Mouse (Mus musculus): ENCODE data around the gene Wdr27. TPM values are rescaled to one million over a fixed set of nuclear protein-coding genes. Genes with fewer than 3 reads are reported as not detected.

Wdr27 gene
- polyA plus RNA-seq, 1 experiment from 2014 or later: 8.5 TPM

DNA sequence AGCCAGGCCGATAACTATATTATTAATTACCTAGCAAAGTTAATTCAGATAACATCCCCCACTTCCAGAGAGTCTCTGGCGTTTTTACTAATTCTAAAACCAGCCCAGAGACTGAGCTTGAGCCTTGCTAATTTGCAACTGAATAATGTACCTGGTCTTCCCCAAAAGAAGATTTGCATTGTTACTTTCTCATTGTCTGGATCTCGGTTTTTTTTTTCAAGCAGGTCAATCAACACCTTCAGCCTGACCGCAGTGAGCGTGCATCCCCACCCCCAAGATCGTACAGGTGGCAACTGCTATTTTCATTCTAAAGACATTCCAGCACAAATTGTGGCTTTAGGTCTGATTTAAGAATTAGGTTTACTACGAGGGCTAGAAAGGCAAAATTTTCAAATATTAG, 136.2 kb downstream of the Wdr27 start:
- Histone ChIP-seq H3K4me1 (no peaks in the 10 kb centered on the region), H3K27me3 (no peaks in the 10 kb centered on the region), H3K27ac (no peak overlapping the region), H3K36me3 (no peaks in the 10 kb centered on the region), H3K9me3 (replicated peaks) (no peaks in the 10 kb centered on the region), H3K4me2 (replicated peaks) (no peak overlapping the region), H3K9ac (no peak overlapping the region), H3K4me3 (no peak overlapping the region)
- 88% methylated on average over 7 of the region's 7 CpGs for WGBS
- no peak for ATAC-seq (ENCODE audit: low FRiP score)

GRCm38 (mm10) chr17:14799243-14799642, 143.7 kb downstream of the Wdr27 start:
- Histone ChIP-seq H3K4me1 (no peaks in the 10 kb centered on the region), H3K36me3 (no peaks in the 10 kb centered on the region), H3K27ac (no peak overlapping the region), H3K4me3 (no peak overlapping the region), H3K9ac (no peak overlapping the region), H3K4me2 (replicated peaks) (no peak overlapping the region), H3K27me3 (no peaks in the 10 kb centered on the region), H3K9me3 (replicated peaks) (no peaks in the 10 kb centered on the region)
- WGBS: 86% methylated on average over 4 of the region's 4 CpGs
- no peak for ATAC-seq (ENCODE audit: low FRiP score)

- WGBS: 97% methylated on average over 4 of the region's 4 CpGs
- no peaks in the 10 kb centered on the region for H3K4me1 ChIP-seq
- no peak for ATAC-seq (ENCODE audit: low FRiP score)
- no peak overlapping the region for H3K4me2 ChIP-seq (replicated peaks)
- H3K9ac ChIP-seq: no peak overlapping the region
- no peaks in the 10 kb centered on the region for H3K27me3 ChIP-seq
- no peak overlapping the region for H3K4me3 ChIP-seq
- 0 out of 2 replicates have a peak, but pooled peaks cover 7% of the 10 kb centered on the region for H3K9me3 ChIP-seq (replicated peaks)
- no peaks in the 10 kb centered on the region for H3K36me3 ChIP-seq
- H3K27ac ChIP-seq: no peak overlapping the region
Observed at GRCm38 (mm10) chr17:14795074-14795473, 147.9 kb downstream of the Wdr27 start.

GRCm38 (mm10) chr17:14779356-14779755, 163.6 kb downstream of the Wdr27 start:
- Histone ChIP-seq H3K4me2 (replicated peaks) (no peak overlapping the region), H3K9ac (no peak overlapping the region), H3K4me1 (no peaks in the 10 kb centered on the region), H3K27ac (no peak overlapping the region), H3K27me3 (no peaks in the 10 kb centered on the region), H3K9me3 (replicated peaks) (no peaks in the 10 kb centered on the region), H3K4me3 (no peak overlapping the region), H3K36me3 (no peaks in the 10 kb centered on the region)
- ATAC-seq (ENCODE audit: low FRiP score): no peak
- 85% methylated on average over 5 of the region's 5 CpGs for WGBS

DNA sequence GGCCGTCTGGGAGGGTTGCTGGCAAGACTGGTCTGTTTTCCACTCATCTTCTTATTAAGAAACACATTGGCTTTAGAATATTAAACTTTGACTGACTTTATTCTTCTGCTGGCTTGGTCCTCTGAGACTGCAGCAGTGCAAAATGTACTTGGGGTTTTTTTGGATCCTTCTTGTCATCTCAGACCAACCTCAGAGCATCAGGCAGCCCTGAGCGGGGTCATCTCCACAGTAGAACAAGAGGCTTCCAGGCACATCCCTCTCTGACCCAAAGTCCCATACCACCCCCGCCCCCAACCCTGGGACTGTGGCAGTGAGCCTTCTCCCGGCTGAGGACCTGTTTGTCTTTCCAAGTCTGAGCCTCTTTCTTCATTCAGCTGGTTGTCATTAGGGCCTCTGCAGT, 171.6 kb downstream of the Wdr27 start:
- 64% methylated on average over 4 of the region's 4 CpGs for WGBS
- Histone ChIP-seq H3K36me3 (no peaks in the 10 kb centered on the region), H3K4me3 (no peak overlapping the region), H3K4me2 (replicated peaks) (no peak overlapping the region), H3K9ac (no peak overlapping the region), H3K27me3 (no peaks in the 10 kb centered on the region), H3K9me3 (replicated peaks) (no peaks in the 10 kb centered on the region), H3K4me1 (no peaks in the 10 kb centered on the region), H3K27ac (no peak overlapping the region)
- ATAC-seq (ENCODE audit: low FRiP score): no peak

- Histone ChIP-seq H3K4me3 (no peak overlapping the region), H3K4me2 (replicated peaks) (no peak overlapping the region), H3K36me3 (no peaks in the 10 kb centered on the region), H3K27ac (no peak overlapping the region), H3K9ac (no peak overlapping the region), H3K9me3 (replicated peaks) (no peaks in the 10 kb centered on the region), H3K27me3 (no peaks in the 10 kb centered on the region), H3K4me1 (no peaks in the 10 kb centered on the region)
- no peak for ATAC-seq (ENCODE audit: low FRiP score)
- 83% methylated on average over 5 of the region's 5 CpGs for WGBS
Observed at GRCm38 (mm10) chr17:14770377-14770776, 172.6 kb downstream of the Wdr27 start.

Other genes starting within 250 kb of the Wdr27 start
- gene Thbs2, start 248.9 kb downstream of the Wdr27 start, polyA plus RNA-seq (2016; fragmentation: Nextera tagmentation; extraction: Ambion mirVana): 15.1 and 20.6 TPM in 2 replicates
- gene 1600012H06Rik, start within 50 bp of the Wdr27 start, polyA plus RNA-seq (2016; fragmentation: Nextera tagmentation; extraction: Ambion mirVana): 37.5 and 39.5 TPM in 2 replicates
- 22.2 and 24.9 TPM in 2 replicates for gene Phf10, start 18.1 kb upstream of the Wdr27 start, polyA plus RNA-seq (2016; fragmentation: Nextera tagmentation; extraction: Ambion mirVana)
- 10.3 and 12.2 TPM in 2 replicates for gene 9030025P20Rik, start 35.3 kb upstream of the Wdr27 start, polyA plus RNA-seq (2016; fragmentation: Nextera tagmentation; extraction: Ambion mirVana)
- gene Gm3417, start 35.6 kb upstream of the Wdr27 start, polyA plus RNA-seq (2016; fragmentation: Nextera tagmentation; extraction: Ambion mirVana): 1.1 TPM in 1 of 2 replicates, not detected in the other
- 10.3 and 11.7 TPM in 2 replicates for gene Gm3435, start 67.0 kb upstream of the Wdr27 start, polyA plus RNA-seq (2016; fragmentation: Nextera tagmentation; extraction: Ambion mirVana)
- gene Ermard, start 98.0 kb upstream of the Wdr27 start, polyA plus RNA-seq (2016; fragmentation: Nextera tagmentation; extraction: Ambion mirVana): 97.1 and 112 TPM in 2 replicates
- gene Tcte3, start 98.3 kb upstream of the Wdr27 start, polyA plus RNA-seq (2016; fragmentation: Nextera tagmentation; extraction: Ambion mirVana): not detected in 2 replicates
- 5.9 and 6.5 TPM in 2 replicates for gene Gm3448, start 98.4 kb upstream of the Wdr27 start, polyA plus RNA-seq (2016; fragmentation: Nextera tagmentation; extraction: Ambion mirVana)

Data from hindbrain, embryonic 12.5 days (tissue).